Mouse (Mus musculus) hindbrain, embryonic 15.5 days (tissue): ENCODE data around the gene Mast4. TPM values are rescaled to one million over a fixed set of nuclear protein-coding genes. Genes with fewer than 3 reads are reported as not detected.

ENCODE experiments used
- ATAC-seq: fragments of 200-750 bp; cut with Nextera tagmentation; 2 replicates; pipeline ENCODE4 v1.8.0; 2017; ENCODE audit warnings: low read depth, moderate number of reproducible peaks, moderate TSS enrichment; ENCODE audit not compliant: low FRiP score
- H3K27ac ChIP-seq: fragments of 300-500 bp; sonication (generic); replicated peaks from 2 replicates; pipeline ENCODE4 v1.5.1; 2015; ENCODE audit warnings: mild to moderate bottlenecking, inconsistent platforms
- H3K27me3 ChIP-seq: fragments of 300-500 bp; sonication (generic); 2 replicates; pipeline ENCODE4 v1.6.1; 2015; ENCODE audit warnings: control low read depth, inconsistent platforms
- H3K36me3 ChIP-seq: fragments of 300-500 bp; sonication (generic); 2 replicates; pipeline ENCODE4 v1.6.1; 2015; ENCODE audit warnings: control low read depth, inconsistent platforms
- H3K4me1 ChIP-seq: fragments of 300-500 bp; sonication (generic); replicated peaks from 2 replicates; pipeline ENCODE4 v1.6.1; 2015; ENCODE audit warnings: control low read depth, inconsistent platforms
- H3K4me2 ChIP-seq: fragments of 300-500 bp; sonication (generic); 2 replicates; pipeline ENCODE4 v1.6.1; 2015; ENCODE audit warnings: moderate library complexity, mild to moderate bottlenecking, inconsistent platforms
- H3K4me3 ChIP-seq: fragments of 300-500 bp; sonication (generic); 2 replicates; pipeline ENCODE4 v1.5.1; 2015; ENCODE audit warnings: mild to moderate bottlenecking, inconsistent platforms
- H3K9ac ChIP-seq: fragments of 300-500 bp; sonication (generic); 2 replicates; pipeline ENCODE4 v1.6.1; 2015; ENCODE audit warnings: inconsistent platforms
- H3K9me3 ChIP-seq: fragments of 300-500 bp; sonication (generic); 2 replicates; pipeline ENCODE4 v1.6.1; 2016; ENCODE audit warnings: control low read depth, inconsistent platforms
- WGBS: fragments of 180-500 bp; shearing (Covaris S2); methylation state at CpG from one replicate; pipeline ENCODE4 v1.1.7; 2015; 5-methylcytosine and 5-hydroxymethylcytosine counted together
- polyA plus RNA-seq: library from polyadenylated mRNA; unstranded; fragments of >200 nt; fragmentation: Nextera tagmentation; extraction: Ambion mirVana; gene quantifications from 2 replicates; pipeline ENCODE4 v1.2.1, GENCODE M21; 2015

Gene Mast4
- polyA plus RNA-seq, 1 experiment from 2014 or later, result 29.1 TPM

DNA sequence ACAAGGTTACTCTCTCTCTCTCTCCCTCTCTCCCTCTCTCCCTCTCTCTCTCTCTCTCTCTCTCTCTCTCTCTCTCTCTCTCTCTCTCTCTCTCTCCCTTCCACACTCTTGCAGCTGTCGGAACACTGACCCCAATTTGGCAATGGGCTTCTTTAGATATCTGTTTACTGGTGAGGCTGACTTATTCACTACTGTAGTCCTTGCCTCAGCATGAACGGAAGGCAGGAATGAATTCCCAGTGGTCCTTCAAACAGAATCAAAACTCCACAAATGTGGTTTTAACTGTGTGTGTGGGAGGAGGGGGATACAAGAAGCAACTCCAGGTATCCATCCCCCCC, 434.2 kb downstream of the Mast4 start:
- Histone ChIP-seq H3K36me3 (no peaks in the 10 kb centered on the region), H3K27me3 (no peaks in the 10 kb centered on the region), H3K4me1 (peaks cover 19% of the 10 kb centered on the region), H3K4me2 (no peak overlapping the region), H3K9ac (no peak overlapping the region), H3K27ac (no peak overlapping the region), H3K4me3 (no peak overlapping the region), H3K9me3 (no peaks in the 10 kb centered on the region)
- ATAC-seq, result no peak
- WGBS, result 63% methylated on average over 2 of the region's 2 CpGs

DNA sequence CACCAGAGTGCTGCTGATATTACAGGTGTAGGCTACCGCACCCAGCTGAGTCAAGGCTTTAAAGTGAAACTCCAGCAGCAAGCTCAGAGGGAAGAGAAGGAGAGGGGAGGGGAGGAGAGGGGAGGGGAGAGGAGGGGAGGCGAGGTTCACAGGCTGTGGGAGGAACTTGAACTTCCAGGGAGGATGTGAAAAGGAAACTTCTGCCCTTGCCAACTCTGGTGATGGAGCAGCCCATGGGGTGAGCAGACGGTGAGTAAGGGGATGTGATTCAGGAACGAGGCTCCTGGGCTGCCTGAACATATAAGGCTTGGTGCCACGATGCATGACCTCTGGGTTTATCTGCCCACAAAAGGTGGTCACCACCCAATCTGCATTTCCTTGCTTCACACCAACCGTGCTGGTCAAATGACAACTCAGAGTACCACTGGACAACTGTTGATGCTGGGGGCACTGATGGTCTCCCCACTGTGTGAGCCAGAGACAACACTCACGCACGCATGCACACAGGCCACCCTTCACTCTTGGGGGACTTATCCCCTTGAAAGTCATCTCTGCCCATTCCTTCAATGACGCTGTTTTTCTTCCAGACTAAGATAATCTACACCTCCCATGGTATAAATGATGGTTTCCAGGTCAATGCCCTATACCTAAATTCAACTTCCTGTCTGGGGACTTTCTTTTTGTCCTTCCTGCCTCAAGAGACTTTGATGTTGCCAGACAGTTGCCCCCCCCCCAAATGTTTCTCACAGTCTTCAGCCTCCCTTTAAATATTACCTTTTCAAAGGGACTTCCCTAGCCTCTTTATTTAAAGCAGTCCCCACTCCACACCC, 434.8 kb downstream of the Mast4 start:
- ATAC-seq, result no peak
- H3K27me3 ChIP-seq, result no peaks in the 10 kb centered on the region
- H3K9me3 ChIP-seq, result no peaks in the 10 kb centered on the region
- H3K9ac ChIP-seq, result no peak overlapping the region
- no peaks in the 10 kb centered on the region for H3K36me3 ChIP-seq
- peaks cover 19% of the 10 kb centered on the region for H3K4me1 ChIP-seq
- no peak overlapping the region for H3K4me2 ChIP-seq
- 76% methylated on average over 9 of the region's 9 CpGs for WGBS
- no peak overlapping the region for H3K27ac ChIP-seq
- H3K4me3 ChIP-seq, result no peak overlapping the region

DNA sequence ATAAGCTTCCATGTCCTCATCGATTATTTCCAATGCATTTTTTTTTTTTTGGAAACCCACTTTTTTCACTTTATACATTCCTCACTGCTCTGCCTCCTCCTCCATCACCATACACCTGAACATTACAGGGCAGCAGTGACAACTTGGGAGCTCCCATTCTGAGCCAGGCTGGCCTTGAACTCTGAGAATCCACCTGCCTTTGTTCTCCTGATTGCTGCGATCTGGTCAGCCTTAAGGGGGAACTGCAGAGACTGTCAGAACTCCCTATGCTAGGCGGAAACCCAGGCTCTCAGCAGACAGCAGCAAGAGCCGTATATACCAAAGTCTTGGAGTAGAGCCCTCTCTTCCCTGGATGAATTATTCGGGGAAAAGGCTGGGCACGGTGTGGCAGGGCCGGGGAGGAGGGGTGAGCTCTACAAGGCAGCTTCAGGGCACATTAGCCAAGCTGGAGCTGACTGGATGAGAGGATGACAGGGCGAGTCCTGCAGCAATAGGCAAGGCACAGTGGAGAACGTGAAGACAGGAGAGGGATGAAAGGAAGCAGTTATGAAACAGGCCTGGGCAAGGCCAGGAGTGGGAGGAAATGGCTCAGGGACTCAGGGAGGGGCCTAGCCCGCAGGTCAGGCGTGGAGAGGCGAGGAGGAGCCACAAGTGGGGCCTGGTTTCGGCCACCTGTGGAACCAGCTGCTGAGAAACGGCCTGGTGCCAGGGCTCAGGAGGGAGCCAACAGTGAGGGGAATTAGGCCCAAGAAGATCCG, 435.7 kb downstream of the Mast4 start:
- peak; percentile 32; the same call in 1 of the 2 replicates for ATAC-seq
- Histone ChIP-seq H3K4me1 (peaks cover 20% of the 10 kb centered on the region), H3K9ac (no peak overlapping the region), H3K9me3 (no peaks in the 10 kb centered on the region), H3K4me2 (no peak overlapping the region), H3K27me3 (no peaks in the 10 kb centered on the region), H3K27ac (no peak overlapping the region), H3K4me3 (no peak overlapping the region), H3K36me3 (no peaks in the 10 kb centered on the region)
- 50% methylated on average over 15 of the region's 15 CpGs for WGBS

DNA sequence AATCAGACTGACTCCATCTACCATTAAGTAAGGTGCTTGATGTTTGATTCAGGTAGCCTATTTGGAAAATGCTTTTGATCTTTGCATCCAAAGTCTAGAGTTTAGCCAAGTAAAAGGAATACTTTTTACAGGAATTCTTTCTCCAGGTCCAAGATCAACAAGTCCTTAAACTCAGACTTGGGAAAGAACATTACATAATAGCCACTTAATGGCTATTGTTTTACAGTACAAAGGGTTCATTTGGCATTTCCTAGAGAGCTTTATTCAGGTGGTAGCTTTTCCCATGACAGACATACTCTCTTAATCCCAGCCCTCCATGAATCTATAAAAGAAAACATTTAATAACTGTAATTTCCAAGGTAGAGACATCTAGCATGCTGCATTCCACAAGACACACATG, 438.0 kb downstream of the Mast4 start:
- Histone ChIP-seq H3K27me3 (no peaks in the 10 kb centered on the region), H3K4me3 (no peak overlapping the region), H3K9ac (no peak overlapping the region), H3K36me3 (no peaks in the 10 kb centered on the region), H3K4me2 (no peak overlapping the region), H3K27ac (no peak overlapping the region), H3K9me3 (no peaks in the 10 kb centered on the region), H3K4me1 (peaks cover 20% of the 10 kb centered on the region)
- no peak for ATAC-seq

DNA sequence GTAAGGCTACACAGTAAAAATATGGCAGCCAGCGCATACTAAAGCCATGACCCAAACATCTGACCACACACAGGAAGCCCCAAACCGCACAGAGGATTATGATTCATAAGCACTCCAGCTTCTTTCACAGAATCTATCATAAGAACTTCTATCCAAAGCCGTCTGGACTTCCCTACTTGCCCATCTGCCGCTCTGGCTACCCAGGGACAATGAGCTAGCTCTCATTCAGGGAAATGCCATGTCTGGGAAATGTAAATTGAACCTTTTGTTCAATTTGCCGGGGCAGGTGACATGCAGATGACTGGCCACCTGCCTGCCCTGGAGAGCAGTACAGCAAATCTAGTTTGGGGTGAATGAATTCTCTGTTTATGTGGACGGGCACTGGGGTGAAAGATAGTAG, 438.4 kb downstream of the Mast4 start:
- Histone ChIP-seq H3K4me1 (peaks cover 20% of the 10 kb centered on the region), H3K27me3 (no peaks in the 10 kb centered on the region), H3K9ac (no peak overlapping the region), H3K4me3 (no peak overlapping the region), H3K36me3 (no peaks in the 10 kb centered on the region), H3K9me3 (no peaks in the 10 kb centered on the region), H3K27ac (no peak overlapping the region), H3K4me2 (no peak overlapping the region)
- no peak for ATAC-seq
- 40% methylated on average over 6 of the region's 6 CpGs for WGBS

DNA sequence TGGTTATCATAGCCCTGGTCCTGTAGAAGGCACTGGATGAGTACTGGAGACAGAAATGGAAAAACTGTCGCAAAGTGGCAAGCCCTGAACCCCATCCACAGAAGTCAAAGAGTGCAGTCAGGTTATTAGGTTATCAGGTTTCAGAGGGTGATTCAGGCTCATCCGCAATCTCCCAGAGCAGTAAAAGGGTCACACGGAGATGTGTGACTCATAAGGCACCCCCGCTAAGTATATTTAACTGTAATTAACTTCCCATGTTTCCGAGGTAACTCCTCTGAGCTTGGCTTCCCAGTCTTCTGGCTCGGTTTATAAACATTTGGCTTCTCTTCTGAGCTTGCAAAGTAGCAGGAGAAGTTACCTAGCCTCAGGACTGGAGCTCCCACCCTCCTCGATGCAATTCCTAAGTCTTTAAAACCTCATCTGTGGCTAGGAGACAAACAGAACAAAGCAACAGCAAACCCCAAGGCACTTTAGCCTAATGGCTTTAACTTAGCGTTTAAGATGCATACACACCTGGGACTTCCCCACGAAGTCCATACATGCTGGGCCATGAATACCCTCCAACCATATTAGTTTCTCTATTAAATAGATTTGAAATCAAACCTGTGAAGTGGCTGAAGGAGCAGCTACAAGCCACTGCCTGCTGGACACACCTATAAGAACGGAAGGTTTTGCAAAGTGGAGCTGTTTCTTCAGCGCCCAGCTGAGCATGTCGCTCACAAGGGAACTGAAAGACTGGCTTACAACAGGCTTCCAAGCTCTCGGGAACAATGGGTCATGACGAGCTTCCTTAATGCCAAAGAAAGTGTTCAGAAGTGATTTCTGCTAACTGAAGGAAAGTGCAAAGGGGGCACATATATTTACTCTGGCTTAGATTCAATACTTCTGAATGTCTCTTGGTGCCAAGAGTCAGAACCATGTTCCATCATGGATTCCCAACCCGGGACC, 439.7 kb downstream of the Mast4 start:
- no peak for ATAC-seq

DNA sequence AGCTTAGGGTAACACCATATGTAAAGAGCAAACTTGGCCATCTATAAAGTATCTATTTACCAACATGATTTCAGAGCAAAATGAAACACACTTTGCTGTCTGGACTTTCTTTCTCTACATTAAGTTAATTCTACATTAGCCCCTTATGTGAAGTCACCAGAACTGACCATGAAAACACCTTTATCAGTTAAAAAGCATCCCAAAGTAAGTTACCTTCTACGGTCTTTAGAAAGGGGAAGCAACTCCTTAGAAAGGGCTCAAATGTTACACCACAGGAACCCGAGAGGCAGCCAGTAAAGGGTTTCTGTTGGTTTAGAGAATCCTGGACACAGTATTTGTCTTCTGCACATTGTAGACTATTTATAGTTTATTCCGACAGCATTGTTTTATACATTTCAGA, 441.5 kb downstream of the Mast4 start:
- ATAC-seq, result no peak

More for the DNA sequence above, 439.7 kb downstream of the Mast4 start:
- Histone ChIP-seq H3K27me3 (no peaks in the 10 kb centered on the region), H3K9me3 (no peaks in the 10 kb centered on the region), H3K36me3 (no peaks in the 10 kb centered on the region), H3K27ac (no peak overlapping the region), H3K4me3 (no peak overlapping the region), H3K9ac (no peak overlapping the region), H3K4me2 (no peak overlapping the region), H3K4me1 (peaks cover 20% of the 10 kb centered on the region)
- 51% methylated on average over 15 of the region's 15 CpGs for WGBS

DNA sequence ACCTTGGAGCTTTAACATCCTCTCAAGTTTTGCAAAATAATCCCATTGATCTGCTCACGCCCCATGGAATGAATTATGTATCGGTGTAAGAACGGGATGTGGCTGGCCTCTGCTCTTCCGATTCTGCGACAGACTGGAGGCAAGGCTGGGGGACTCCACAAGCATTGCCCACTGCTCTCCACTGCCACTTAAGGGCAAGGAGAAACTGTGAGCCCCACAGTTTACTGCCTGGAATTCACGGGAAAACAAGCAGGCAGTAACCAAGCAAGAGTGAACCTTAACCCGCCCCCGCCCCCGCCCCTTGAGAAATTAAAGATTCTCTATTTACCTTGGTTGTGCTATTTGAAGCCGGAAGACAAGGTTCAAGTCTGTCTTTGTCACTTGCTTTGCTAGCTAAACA, 444.3 kb downstream of the Mast4 start:
- Histone ChIP-seq H3K4me2 (no peak overlapping the region), H3K9ac (no peak overlapping the region), H3K9me3 (no peaks in the 10 kb centered on the region), H3K27me3 (no peaks in the 10 kb centered on the region), H3K4me3 (no peak overlapping the region), H3K36me3 (no peaks in the 10 kb centered on the region), H3K27ac (no peak overlapping the region), H3K4me1 (0 out of 2 replicates have a peak, but pooled peaks cover 8% of the 10 kb centered on the region)
- ATAC-seq, result no peak
- WGBS, result 88% methylated on average over 10 of the region's 10 CpGs

More for the DNA sequence above, 441.5 kb downstream of the Mast4 start:
- H3K9me3 ChIP-seq, result no peaks in the 10 kb centered on the region
- H3K36me3 ChIP-seq, result no peaks in the 10 kb centered on the region
- 0 out of 2 replicates have a peak, but pooled peaks cover 14% of the 10 kb centered on the region for H3K4me1 ChIP-seq
- WGBS, result 85% methylated on average over 3 of the region's 3 CpGs
- H3K4me2 ChIP-seq, result no peak overlapping the region
- H3K27me3 ChIP-seq, result no peaks in the 10 kb centered on the region
- H3K4me3 ChIP-seq, result no peak overlapping the region
- no peak overlapping the region for H3K27ac ChIP-seq
- no peak overlapping the region for H3K9ac ChIP-seq

DNA sequence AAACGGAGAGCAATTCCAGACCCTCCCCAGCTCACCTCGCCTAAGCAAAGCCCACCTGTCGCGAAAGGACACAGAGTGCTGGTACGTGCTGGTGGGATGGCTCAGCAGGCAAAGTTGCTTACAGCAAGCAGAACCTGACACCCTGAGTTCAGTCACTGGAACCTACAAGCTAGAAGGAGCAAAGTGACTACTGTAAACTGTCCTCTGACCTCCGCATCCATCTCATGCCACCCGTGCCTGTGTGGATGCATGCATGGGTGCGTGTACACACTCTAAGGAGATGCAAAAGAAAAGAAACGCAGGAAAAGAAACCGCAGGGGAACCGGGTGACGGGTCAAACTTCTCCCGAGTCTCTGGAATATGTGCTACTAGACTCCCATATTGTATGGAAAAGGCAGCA, 444.8 kb downstream of the Mast4 start:
- Histone ChIP-seq H3K27me3 (no peaks in the 10 kb centered on the region), H3K4me3 (no peak overlapping the region), H3K9ac (no peak overlapping the region), H3K4me2 (no peak overlapping the region), H3K36me3 (no peaks in the 10 kb centered on the region), H3K27ac (no peak overlapping the region), H3K9me3 (no peaks in the 10 kb centered on the region), H3K4me1 (0 out of 2 replicates have a peak, but pooled peaks cover 6% of the 10 kb centered on the region)
- WGBS, result 91% methylated on average over 13 of the region's 13 CpGs
- ATAC-seq, result no peak

DNA sequence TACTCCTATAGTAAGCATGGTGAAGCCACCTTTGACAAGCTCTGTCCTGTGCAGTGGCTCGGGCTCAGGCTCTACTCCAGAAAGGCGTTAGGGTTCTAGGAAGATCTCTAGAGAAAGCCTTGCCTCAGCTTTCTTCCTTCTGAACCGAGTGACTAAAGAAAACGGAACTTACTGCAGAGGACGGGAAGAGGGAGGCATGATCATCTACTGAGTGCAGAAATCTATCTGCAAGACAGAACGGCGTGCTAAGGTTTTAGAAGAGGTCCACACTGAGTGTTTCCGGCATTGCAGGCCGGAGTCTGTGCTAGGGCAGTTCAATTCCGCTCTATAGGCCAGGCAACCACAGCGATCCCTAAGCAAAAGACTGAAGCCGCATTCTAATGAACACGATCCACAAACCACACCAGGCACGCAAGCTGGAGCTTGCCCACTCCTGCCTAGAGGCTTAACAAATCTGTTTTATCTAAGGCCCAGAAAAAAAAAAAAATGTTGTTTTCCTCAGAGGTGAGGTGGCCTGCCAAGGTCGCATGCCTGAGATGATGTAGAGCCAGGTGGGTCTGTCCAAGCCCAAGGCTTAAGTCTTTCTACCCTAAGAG, 445.3 kb downstream of the Mast4 start:
- no peak overlapping the region for H3K4me3 ChIP-seq
- H3K27me3 ChIP-seq, result no peaks in the 10 kb centered on the region
- H3K4me2 ChIP-seq, result no peak overlapping the region
- H3K4me1 ChIP-seq, result 0 out of 2 replicates have a peak, but pooled peaks cover 3% of the 10 kb centered on the region
- no peak for ATAC-seq
- H3K9ac ChIP-seq, result no peak overlapping the region
- H3K27ac ChIP-seq, result peak overlapping the region; percentile 20
- WGBS, result 81% methylated on average over 15 of the region's 15 CpGs
- H3K36me3 ChIP-seq, result no peaks in the 10 kb centered on the region
- no peaks in the 10 kb centered on the region for H3K9me3 ChIP-seq

DNA sequence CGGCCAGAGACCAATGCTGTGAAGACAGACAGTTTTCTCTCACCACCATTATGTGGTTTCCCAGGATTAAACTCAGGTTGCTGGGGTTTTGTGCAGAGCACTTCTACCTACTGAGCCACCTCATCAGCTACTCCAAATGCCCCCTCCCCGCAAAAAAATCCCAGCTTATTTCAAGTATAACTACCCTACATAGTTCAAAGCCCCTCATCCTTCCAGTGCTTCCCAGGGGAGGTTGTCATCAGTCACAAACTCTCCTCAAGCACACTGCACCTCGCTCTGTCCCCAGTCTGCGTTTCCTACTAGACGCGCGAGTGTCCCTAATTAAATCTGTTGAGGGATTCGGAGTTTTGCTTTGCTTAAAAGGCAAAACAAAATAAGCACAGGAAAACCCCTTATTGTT, 446.1 kb downstream of the Mast4 start:
- H3K4me3 ChIP-seq, result no peak overlapping the region
- 73% methylated on average over 8 of the region's 8 CpGs for WGBS
- H3K36me3 ChIP-seq, result no peaks in the 10 kb centered on the region
- H3K9ac ChIP-seq, result no peak overlapping the region
- ATAC-seq, result no peak
- 0 out of 2 replicates have a peak, but pooled peaks cover 3% of the 10 kb centered on the region for H3K4me1 ChIP-seq
- no peaks in the 10 kb centered on the region for H3K9me3 ChIP-seq
- no peaks in the 10 kb centered on the region for H3K27me3 ChIP-seq
- H3K4me2 ChIP-seq, result no peak overlapping the region
- H3K27ac ChIP-seq, result no peak overlapping the region
